Mouse (Mus musculus) frontal cortex, postnatal 14 days (tissue): ENCODE measurements around the gene Hoxb3.

ENCODE experiments used
- DNase-seq, 2 experiments: peaks; one replicate each; pipeline ENCODE4 v3.0.0; 2022; ENCODE audit warnings: low spot score in 2 of 2

The Hoxb3 gene

DNA sequence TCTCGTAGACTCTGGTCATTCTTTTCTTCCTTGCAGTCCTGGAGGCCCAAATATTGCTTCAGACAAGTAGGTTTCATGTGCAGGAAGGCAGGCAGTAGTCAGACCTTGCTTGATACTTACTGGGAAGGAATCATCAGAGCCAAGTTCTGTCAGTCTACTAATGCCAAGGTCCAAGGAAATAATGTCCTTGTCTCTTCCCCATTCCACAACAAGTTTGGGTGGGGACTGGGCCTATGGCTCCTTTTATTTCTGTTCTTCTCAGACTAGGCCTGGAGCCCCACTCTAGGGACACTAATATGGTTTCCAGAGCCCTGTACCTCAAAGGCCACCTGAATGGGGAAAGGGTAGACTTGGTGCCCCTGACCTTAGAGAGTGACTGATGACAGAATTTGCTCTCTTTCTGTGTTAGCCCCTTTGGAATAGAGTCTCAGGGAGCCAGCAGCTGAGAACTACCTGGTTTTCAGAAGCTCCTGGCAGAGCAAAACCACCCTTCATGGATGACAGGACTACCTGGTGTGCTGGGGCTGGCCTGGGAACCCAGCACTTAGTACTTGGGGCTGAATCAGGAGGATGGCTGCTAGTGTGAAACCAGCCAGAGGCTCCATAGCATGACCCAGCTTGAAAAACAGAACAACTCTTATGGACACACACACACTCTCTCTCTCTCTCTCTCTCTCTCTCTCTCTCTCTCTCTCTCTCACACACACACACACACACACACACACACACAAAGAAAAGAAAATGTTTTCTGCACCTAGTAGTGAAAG is 34.5 kb upstream of the Hoxb3 start:
- no peak for DNase-seq

DNA sequence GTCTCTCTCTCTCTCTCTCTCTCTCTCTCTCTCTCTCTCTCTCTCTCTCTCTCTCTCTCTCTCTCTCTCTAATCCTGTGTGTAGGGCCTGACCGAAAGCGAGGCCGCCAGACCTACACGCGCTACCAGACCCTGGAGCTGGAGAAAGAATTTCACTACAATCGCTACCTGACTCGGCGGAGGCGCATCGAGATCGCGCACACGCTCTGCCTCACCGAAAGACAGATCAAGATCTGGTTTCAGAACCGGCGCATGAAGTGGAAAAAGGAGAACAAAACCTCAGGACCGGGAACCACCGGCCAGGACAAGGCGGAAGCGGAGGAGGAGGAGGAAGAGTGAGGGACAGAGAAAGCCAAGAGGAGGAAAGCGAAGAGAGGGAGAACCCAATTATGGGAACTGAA is 33.8 kb upstream of the Hoxb3 start:
- no peak for DNase-seq

DNA sequence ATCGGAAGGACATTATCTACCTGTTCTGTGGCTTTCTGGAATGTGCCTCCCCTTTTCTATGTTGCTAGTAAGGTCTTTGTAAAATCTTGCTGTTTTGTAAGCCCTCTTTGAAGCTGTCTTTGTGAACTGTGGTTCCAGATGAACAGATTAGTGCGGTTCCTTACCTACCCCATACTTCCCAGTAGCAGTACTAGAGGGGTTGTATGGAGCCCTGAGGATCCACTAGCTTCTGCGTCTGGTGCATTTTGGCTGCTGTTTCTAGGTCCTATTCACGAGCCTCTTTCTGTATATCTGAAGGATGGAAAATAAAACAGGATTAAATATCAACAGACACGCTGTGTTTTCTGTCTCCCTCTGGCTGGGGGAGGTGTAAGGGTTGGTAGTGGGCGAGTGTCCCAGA is 33.3 kb upstream of the Hoxb3 start:
- no peak for DNase-seq

DNA sequence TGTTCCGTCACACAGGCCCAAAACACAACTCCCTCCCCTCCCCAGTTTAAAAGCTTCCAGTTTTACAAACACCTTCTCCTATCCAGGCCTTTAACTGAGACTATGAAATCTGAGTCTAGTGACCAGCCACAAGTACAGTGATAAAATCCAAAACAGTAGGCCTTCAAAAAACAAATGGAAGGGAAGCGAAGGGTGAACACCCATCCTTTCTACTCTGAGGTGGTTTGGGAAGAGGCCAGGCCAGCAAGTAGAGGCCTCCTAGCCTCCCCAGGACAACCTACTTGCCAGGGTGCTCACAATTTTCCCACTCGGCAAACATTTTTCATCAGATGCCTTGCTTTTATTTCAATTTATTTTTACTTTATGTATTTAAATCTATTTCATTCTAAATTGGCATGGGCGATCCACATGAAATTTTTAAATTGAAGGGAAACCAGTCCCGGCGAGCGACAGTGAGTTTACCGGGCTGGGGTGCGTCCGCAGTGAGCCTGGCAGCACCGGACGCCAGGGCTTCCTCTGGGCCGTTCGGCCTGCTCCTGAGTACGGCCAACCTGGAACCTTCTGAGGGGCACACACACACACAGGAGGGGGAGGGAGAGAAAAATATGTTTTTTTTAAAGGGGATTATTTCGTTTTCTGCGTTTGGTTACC is 32.3 kb upstream of the Hoxb3 start:
- DNase-seq = no peak

DNA sequence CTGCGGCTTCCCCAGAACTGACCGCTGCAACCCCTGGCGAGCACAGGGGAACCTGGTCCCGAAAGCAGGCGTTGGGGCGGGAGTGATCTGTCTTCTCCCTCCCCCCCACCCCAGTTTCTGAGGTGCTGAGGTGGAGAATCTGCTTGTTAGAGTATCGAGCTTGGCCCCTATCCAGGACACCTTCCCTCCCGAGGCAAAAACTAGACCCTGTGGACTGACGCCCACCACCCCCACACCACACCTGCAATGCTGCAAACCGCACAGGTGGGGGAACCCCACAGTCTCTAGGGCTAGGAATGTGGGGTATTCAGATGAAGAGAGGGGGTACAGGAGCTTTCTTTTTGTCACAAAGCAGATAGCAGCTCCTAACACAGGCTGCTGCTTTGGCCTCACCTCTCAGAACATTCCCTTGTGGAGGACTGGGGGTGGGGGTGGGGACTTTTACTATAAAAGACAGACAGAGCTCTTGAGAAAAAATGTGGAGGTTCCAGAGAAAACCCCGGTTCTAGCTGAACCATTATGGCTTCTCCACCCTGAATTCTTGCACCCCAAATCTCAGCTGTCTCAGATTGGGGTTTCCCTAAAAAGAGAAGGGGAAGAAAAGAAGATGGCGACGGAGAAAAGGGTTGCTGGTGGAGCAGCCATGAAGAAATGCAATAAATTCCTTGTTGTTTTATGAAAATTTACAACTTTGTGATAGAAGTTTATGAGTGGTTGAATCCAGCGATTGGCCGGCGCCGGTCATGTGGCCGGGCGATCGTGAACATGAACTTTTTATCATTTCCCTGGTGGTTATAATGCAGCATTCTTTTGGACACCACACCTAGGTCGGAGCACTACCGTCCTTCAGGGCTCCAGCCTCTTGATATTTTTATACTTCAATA is 31.2 kb upstream of the Hoxb3 start, which contains the start of gene Hoxb6:
Gene Hoxb6 (plus strand): TSS at position 796 of the 884 bp plus-strand sequence.
- no peak for DNase-seq

DNA sequence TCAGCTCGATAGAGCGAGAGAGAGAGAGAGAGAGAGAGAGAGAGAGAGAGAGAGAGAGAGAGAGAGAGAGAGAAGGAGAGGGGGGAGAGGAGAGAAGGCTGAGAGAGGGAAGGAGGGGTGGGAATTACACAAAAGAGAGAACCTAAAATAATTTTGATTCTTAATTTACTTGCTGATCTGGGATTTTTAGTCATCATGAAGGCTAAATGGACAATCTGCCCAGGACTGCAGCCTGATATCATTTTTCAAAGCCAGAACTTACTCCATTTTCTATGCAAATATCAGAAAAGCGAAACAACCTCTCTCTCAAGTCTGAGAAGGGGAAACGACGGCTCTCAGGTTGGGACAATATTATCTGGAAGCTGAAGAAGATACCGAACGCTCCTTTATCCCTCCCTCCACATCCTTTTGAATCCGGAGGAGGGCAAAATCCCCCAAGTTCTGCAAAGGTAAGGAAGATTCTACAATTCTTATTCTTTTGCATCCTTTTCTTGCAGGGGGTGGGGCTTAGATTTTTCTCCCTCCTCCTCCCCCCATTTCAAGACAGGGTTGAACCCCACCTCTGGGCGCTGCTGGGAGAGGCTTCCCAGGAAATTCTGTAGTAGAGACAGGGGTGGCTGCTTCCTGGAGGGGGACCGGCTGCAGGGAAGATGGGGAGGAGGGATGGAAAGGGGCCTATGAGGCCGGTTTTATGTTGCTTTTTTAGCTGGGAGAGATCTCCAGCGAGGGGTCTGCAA is 30.4 kb upstream of the Hoxb3 start:
- DNase-seq = no peak

DNA sequence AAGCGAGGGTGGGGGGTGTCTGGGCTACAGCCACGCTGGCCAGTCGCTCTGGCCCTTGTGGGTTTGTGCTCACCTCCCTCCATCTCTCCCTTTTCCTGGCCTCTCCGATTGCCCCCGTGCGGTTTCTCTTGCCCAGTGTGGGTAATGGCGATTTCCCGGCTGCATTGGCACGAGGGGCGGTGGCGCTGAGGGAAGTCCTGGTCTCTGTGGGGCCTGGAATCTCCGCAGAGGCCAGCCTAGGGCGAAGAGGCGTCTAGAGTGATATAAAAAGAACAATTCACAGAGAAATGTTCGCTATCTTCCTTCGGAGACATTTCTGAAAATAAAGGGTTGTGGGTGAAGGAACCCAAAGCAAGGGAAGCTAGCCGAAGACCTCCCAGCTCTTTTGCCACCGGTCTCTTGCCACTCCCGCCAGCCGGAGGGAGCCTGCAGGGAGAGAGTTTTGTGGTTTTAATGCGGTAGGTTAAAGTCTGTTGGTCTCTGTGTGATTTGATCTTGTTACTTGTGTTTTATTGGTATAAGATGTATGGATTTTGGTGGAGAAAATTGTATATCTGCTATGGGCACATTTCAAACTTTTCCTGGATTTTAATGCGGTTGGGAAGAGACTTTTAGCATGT is 29.7 kb upstream of the Hoxb3 start:
- DNase-seq = no peak

DNA sequence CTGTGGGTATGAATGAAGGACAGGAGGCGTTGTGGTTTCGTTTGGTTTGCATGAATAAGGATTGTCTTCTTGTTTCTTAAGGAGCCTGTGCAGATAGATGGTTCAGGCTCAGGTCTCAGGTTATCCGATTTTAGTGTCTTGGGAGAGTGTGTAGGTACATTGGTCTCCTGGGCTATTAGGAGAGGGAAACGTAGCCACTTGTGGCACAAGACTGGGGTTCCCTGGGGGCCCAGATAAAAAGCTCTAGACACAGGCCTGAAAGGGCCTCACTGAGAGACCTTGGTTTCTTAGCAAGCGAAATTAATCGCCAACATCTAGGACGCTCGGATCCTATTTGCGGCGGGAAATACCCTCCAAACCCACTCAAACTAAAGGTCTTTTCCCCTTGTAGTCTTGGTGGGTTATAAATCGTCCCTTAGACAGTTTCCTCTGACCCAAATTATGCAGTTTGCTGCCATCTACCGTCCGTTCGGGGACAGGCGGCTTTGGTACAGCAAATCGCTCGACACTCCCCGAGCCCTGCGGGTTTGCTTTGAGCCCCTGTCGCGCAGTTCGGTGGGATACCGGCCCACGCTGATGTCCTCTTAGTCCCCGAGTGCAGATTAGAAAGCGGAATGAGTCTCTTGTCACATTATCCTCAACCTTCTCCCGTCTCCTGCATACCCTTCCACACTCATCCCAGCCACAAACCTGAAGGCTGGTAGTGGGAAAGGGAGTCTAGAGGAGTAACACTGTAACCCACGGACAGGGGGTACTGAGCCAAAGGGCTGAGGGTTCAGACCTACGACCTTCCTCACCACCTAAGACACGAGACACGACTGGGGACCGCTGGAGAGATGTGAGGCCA is 28.7 kb upstream of the Hoxb3 start:
- DNase-seq = peak in 1 of 2 experiments; percentile 56

DNA sequence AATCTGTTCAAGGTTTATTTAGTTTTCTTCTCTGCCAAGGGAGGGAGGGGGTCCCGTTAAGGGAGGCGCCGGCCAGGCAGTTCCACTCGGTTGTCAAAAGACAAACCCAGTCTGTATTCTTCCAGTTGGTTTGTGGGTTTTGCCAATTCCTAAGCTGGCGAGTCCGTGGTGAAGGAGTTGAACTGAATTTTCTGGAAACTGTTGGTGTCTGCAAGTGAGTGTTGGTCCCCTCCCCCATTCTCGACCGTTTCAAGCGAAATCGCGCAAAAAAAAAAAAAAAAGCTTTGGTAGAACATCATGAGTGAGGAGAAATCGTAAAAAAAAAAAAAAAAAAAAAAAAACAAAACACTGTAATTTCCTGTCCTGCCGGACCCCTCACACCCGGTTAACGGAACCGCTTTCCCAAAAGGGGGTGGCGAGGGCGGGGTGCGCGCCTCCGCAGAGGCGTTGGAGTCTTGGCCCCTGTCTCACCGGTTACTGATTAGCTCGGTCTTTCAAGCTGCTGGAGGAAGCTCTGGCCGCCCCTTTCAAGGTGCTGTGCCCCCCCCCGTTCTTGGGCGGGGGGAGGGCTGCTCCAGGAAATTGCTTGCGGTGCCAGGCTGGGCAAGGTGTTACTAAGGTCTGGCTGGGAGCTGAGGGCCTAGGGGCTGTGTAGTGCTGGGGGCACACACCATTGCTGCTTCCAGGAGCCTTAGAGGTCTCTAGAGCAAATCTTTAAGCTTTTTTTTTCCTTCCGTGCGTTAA is 27.9 kb upstream of the Hoxb3 start:
- DNase-seq = no peak

DNA sequence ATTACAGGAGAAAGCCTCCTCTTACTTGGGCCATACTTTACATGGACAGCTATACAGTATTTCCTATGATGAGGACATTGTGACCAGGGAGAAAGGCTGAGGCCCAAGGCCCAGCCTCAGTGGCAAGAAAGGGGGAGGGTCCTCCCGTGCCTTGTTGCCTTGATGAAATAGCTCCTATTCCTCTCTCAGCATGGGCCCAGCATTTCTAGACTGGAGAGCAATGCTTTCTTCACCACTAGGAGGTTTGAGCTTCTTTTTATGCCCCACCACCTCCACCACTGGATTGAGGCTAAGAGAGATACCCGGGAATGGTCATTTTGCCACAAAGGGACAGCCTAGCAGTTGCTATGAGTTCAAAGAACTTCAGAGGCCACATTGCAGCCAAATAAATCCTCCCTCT is 26.1 kb upstream of the Hoxb3 start:
- no peak for DNase-seq

DNA sequence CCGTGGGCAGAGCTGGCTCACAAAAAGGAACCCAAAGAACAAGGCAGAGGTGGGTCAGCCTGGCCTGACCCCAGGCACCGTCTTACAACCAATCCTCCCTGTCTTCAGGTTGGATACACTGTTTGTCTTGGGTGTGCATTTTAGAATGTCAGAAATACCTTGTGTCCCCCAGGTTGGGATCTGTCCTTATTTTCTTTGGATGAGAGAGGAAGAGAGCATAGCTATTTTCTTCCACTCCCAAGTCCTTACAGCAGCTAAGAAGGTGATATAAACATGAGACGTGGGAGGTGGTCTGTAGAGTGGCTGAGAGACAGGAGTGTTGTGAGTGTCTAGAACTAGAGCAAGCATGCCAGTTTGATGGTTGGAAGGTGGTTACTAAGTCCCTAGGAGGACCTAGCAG is 25.7 kb upstream of the Hoxb3 start:
- DNase-seq = no peak

DNA sequence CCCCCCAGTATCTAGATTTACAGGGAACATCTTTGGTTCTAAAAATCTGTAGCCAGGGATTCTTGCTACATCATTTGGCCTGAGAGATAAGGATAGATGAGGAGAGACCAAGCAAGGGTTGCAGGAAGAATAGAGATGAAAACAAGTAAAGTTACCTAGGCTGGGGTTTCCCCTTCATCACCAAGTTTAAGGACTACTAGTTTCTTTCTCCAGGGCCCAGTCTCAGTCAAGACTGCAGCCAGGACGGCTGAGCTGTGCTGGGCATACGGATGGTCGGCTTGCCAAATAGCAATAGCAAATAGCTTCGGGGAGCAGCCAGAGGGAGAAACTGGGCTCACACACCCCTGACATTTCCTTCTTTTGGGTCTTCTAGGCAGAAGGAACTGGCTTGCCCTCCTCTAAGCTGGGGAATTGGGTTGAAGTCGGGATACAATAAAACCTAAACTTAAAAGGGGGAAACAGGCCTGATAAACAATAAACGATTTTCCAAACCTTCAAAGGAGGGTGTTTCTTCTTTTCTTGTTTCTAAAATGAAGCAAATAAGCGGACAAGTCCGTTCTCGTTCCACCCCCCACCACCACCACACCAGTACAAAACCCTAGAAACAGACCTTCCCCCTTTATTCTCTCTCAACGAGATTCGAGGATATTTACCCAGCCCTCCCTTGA is 25.0 kb upstream of the Hoxb3 start:
- no peak for DNase-seq

DNA sequence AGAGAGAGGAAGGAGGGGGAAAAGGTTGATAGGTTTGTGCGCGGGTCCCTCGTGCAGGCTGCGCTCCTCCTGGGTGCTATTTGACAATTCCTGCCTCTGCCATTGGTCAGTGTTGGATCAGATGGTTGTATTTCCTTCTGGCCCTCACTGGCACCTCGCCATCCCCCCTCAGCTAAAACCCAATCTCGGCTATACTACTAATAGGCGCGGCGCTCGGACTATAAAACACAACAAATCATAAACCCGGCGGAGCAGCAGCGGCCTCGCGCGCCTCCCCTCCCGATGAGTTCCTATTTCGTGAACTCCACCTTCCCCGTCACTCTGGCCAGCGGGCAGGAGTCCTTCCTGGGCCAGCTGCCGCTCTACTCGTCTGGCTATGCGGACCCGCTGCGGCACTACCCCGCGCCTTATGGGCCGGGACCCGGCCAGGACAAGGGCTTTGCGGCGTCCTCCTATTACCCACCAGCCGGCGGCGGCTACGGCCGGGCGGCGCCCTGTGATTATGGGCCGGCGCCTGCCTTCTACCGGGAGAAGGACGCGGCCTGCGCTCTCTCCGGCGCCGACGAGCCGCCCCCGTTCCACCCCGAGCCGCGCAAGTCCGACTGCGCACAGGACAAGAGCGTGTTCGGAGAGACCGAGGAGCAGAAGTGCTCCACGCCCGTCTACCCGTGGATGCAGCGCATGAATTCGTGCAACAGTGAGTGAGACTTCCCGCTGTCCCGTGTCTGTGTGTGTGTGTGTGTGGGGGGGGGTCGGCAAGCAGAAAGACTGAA is 24.0 kb upstream of the Hoxb3 start:
- no peak for DNase-seq

DNA sequence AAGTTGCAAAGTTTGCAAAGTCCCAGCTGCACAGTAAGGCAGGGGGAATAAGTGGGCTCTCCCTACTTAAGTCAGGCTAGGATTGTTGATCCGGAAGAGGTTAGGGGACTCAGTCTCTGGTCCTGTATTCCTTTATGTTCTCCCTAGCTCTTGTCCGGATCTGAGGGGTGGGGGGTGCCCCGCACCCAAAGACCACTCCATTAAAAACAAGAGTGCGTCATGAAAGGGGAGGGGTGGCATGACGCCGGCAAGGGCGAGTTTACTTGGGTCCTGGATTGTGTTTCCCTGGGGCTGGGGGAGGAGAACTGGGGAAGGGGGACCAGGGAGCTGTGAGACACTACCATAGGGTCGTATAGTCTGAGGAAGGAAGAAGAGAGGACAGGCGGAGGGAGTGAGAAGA is 23.3 kb upstream of the Hoxb3 start:
- DNase-seq = no peak

DNA sequence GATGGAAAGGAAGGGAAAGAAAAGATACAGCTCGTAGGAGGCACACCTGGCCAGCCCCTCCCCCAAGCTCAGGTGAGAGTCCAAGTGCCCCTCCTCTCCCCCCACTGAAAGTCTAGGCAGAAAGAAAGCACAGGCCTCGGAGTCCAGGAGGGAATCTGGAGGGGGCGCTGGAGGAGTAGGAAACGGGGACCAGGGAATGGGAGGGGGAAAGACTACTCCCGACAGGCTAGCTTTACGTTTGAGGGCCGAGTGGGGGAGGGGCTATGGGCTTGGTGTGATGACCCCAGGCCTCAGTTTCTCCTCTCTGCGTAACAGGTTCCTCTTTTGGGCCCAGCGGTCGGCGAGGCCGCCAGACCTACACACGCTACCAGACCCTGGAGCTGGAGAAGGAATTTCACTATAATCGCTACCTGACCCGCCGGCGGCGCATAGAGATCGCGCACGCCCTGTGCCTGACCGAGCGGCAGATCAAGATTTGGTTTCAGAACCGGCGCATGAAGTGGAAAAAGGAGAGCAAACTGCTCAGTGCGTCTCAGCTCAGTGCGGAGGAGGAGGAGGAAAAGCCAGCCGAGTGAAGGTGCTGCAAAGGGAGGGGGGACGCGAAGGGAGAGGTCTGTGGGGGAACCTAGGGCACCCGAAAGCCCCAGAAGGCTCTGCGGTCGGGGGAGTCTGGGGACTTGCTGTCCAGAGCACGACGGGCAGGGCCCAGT is 22.6 kb upstream of the Hoxb3 start:
- no peak for DNase-seq

DNA sequence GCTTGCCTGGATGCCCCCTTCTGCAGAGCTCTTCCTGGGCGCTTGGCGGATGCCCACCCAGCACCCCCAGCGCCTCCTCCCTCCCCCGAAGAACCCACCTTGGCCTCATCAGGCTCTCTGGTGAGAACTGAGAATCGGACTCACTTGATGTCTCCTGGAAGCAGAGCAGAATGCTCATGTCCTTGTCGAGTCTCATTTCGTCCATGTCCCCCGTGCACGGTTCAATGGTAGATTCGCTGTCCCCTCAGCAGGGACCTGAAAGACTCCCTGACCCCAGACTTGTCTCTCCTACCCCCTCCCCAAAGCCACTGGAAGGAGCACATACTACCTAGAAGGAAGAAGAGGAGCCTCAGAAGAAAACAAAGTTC is 22.1 kb upstream of the Hoxb3 start:
- no peak for DNase-seq

DNA sequence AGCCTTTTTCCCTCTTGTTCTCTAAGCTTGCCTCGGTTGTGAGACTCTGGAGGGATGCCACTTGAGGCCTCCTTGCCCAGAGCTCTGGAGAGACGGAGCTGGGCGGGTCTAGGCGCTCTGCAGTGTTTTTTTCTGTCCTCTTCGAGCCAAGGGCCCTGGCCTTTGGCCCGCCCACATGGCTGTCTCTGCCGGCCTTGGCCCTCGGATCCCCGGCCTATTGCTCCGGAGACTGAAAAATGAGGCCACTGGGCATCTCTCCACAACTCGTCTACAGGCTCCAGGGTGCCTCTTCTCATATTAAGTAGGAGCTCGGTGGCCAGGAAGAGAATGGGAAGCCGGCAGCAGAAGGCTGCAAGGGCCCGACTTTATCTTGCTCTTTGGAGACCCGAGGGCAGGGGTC is 21.3 kb upstream of the Hoxb3 start:
- peak; percentile 12 to 25 for DNase-seq
